Mouse (Mus musculus): ENCODE data around the gene Zfp963.
"Not testable (repeated sequence)": the region's sequence is repeated elsewhere in the genome, so short reads cannot be mapped to it uniquely, and the experiment has no call there.

The Zfp963 gene

GRCm38 (mm10) chr8:69740763-69741162, 9.0 kb downstream of the Zfp963 start:
- no peak for DNase-seq (ENCODE audit: low spot score)

GRCm38 (mm10) chr8:69735495-69735894, 14.3 kb downstream of the Zfp963 start:
- DNase-seq (ENCODE audit: low spot score): no peak

GRCm38 (mm10) chr8:69717232-69717580, 32.6 kb downstream of the Zfp963 start:
- no peak for DNase-seq (ENCODE audit: low spot score)

- peak; percentile 97 for DNase-seq (ENCODE audit: low spot score)
Observed at GRCm38 (mm10) chr8:69716403-69717231, 33.2 kb downstream of the Zfp963 start.

GRCm38 (mm10) chr8:69715366-69715765, 34.4 kb downstream of the Zfp963 start:
- no peak for DNase-seq (ENCODE audit: low spot score)

GRCm38 (mm10) chr8:69713516-69713915, 36.3 kb downstream of the Zfp963 start:
- no peak for DNase-seq (ENCODE audit: low spot score)

- DNase-seq (ENCODE audit: low spot score): not testable (repeated sequence)
Observed at GRCm38 (mm10) chr8:69710624-69711023, 39.1 kb downstream of the Zfp963 start, which contains the start of gene Zfp869. Gene Zfp869 (minus strand): TSS chr8:69710724.

GRCm38 (mm10) chr8:69701810-69702209, 48.0 kb downstream of the Zfp963 start:
- no peak for DNase-seq (ENCODE audit: low spot score)
